9 mouse cellular contexts compared by ENCODE assay signal in genomic region chr4:133011821-133012775, GRCm38 (mm10). TPM values are rescaled to one million over a fixed set of nuclear protein-coding genes. Genes with fewer than 3 reads are reported as not detected.
A peak's percentile ranks its signal among the peaks of the same experiment; 100 is the strongest.
DNase-seq lines count a peak whose midpoint lies in the region; ATAC-seq and TF ChIP-seq lines count a peak whose summit lies in the region.
"Had no signal": no experiment of that assay in that cellular context is flagged by ENCODE, and none has a peak within 500 bp of the region (broad histone marks: within the 10 kb centered on the region; RNA-seq: fewer than 3 reads in every experiment).

No protein-coding gene starts in this region.

- TF ChIP-seq EP300 in MEL (IDR thresholded peaks at IDR 0.05; ENCODE audit: low read depth in 1 of 2, low read length in 2 of 2) = no peak

- peak overlapping the region; percentile 52 for H3K27ac ChIP-seq in MEL (ENCODE audit: control insufficient read depth, low read depth, low read length)
- peak overlapping the region; percentile 98 for H3K27ac ChIP-seq in embryonic facial prominence, embryonic 13.5 days
- peak overlapping the region; percentile 98 for H3K27ac ChIP-seq in heart, embryonic 13.5 days (replicated peaks)
- peak overlapping the region; percentile 94 for H3K27ac ChIP-seq in stomach, embryonic 14.5 days (ENCODE audit: low read length)

- H3K36me3 ChIP-seq in MEL (ENCODE audit: control insufficient read depth in 1 of 2, insufficient read depth in 2 of 2, low read length in 2 of 2) = peaks cover 0 to 3% of the 10 kb centered on the region in 2 experiments; a peak in 2 of 4 replicates
- H3K36me3 ChIP-seq in embryonic facial prominence, embryonic 13.5 days = no peaks in the 10 kb centered on the region
- H3K36me3 ChIP-seq in heart, embryonic 13.5 days = no peaks in the 10 kb centered on the region
- no peaks in the 10 kb centered on the region; the same call in 1 of the 2 replicates for H3K36me3 ChIP-seq in stomach, embryonic 14.5 days (ENCODE audit: control insufficient read depth, insufficient read depth, low read length)

- peaks cover 8 to 18% of the 10 kb centered on the region in 2 experiments; a peak in 3 of 4 replicates for H3K4me1 ChIP-seq in MEL (ENCODE audit: control insufficient read depth in 1 of 2, insufficient read depth in 2 of 2, low read length in 2 of 2)
- peaks cover 49% of the 10 kb centered on the region for H3K4me1 ChIP-seq in embryonic facial prominence, embryonic 13.5 days
- H3K4me1 ChIP-seq in heart, embryonic 13.5 days = peaks cover 72% of the 10 kb centered on the region
- peaks cover 47% of the 10 kb centered on the region for H3K4me1 ChIP-seq in stomach, embryonic 14.5 days (ENCODE audit: control insufficient read depth, insufficient read depth, low read length)

- peak; percentile 64 for DNase-seq in CD4-positive, CD25-positive, alpha-beta regulatory T cell, adult 2 months (ENCODE audit: low read depth, low spot score)
- DNase-seq in MEL (ENCODE audit: low read depth, low spot score) = no peak
- DNase-seq in kidney, postnatal 10 days = peak; percentile 85
- DNase-seq in layer of hippocampus, adult 11-12 months (ENCODE audit: low spot score) = no peak

- no peak for ATAC-seq in embryonic facial prominence, embryonic 13.5 days (ENCODE audit: insufficient number of reproducible peaks, insufficient read depth, low FRiP score, low TSS enrichment, low read depth)
- ATAC-seq in heart, embryonic 13.5 days (ENCODE audit: extremely low read depth, insufficient number of reproducible peaks, low FRiP score, low TSS enrichment) = 0 out of 2 replicates have a peak, but pooled peaks have one; percentile 4
- ATAC-seq in megakaryocyte progenitor cell, adult 5-6 weeks (replicated peaks; ENCODE audit: poor library complexity) = peak; percentile 5; the same call in 1 of the 2 replicates
- ATAC-seq in stomach, embryonic 14.5 days (ENCODE audit: insufficient number of reproducible peaks, insufficient read depth, low FRiP score, low read depth) = peak; percentile 11; the same call in 1 of the 2 replicates

- peak overlapping the region; percentile 73 for H3K9ac ChIP-seq in MEL (ENCODE audit: control insufficient read depth, low read depth, low read length, poor library complexity, severe bottlenecking)
- H3K9ac ChIP-seq in embryonic facial prominence, embryonic 13.5 days = peak overlapping the region; percentile 100
- H3K9ac ChIP-seq in heart, embryonic 13.5 days = peak overlapping the region; percentile 100
- H3K9ac ChIP-seq in stomach, embryonic 14.5 days (replicated peaks; ENCODE audit: low read depth, low read length) = peak overlapping the region; percentile 99

- H3K27me3 ChIP-seq in MEL (ENCODE audit: control insufficient read depth in 1 of 2, insufficient read depth in 2 of 2, low read length in 2 of 2) = no peaks in the 10 kb centered on the region
- peaks cover 17% of the 10 kb centered on the region for H3K27me3 ChIP-seq in embryonic facial prominence, embryonic 13.5 days
- H3K27me3 ChIP-seq in heart, embryonic 13.5 days (replicated peaks) = peaks cover 8% of the 10 kb centered on the region
- no peaks in the 10 kb centered on the region for H3K27me3 ChIP-seq in stomach, embryonic 14.5 days (ENCODE audit: control insufficient read depth, insufficient read depth, low read length)

- WGBS in embryonic facial prominence, embryonic 13.5 days = under 1% methylated on average over 51 of the region's 84 CpGs
- under 1% methylated on average over 59 of the region's 84 CpGs for WGBS in heart, embryonic 13.5 days
- WGBS in stomach, embryonic 14.5 days = under 1% methylated on average over 47 of the region's 84 CpGs

- TF ChIP-seq POLR2A in MEL (IDR thresholded peaks at IDR 0.05; ENCODE audit: control insufficient read depth in 1 of 2, insufficient read depth in 1 of 2, low read depth in 1 of 2, low read length in 2 of 2, poor library complexity in 1 of 2) = no peak

- H3K9me3 ChIP-seq in MEL (replicated peaks; ENCODE audit: insufficient read depth, low read length) = no peaks in the 10 kb centered on the region
- no peaks in the 10 kb centered on the region for H3K9me3 ChIP-seq in embryonic facial prominence, embryonic 13.5 days
- H3K9me3 ChIP-seq in heart, embryonic 13.5 days = no peaks in the 10 kb centered on the region
- no peaks in the 10 kb centered on the region for H3K9me3 ChIP-seq in stomach, embryonic 14.5 days (ENCODE audit: control insufficient read depth, low read depth, low read length)

- H3K79me2 ChIP-seq in MEL (ENCODE audit: control insufficient read depth, insufficient read depth, low read length, poor library complexity) = no peaks in the 10 kb centered on the region; the same call in 1 of the 2 replicates

- peak overlapping the region; percentile 94 for H3K4me2 ChIP-seq in embryonic facial prominence, embryonic 13.5 days
- H3K4me2 ChIP-seq in heart, embryonic 13.5 days = peak overlapping the region; percentile 73
- peak overlapping the region; percentile 90 for H3K4me2 ChIP-seq in stomach, embryonic 14.5 days (replicated peaks; ENCODE audit: low read depth, low read length)

- TF ChIP-seq CTCF in MEL (IDR thresholded peaks at IDR 0.05 in 2 of 3, conservative IDR thresholded peaks at IDR 0.05 in 1 of 3; ENCODE audit: control insufficient read depth in 1 of 3, insufficient read depth in 1 of 3, low read depth in 2 of 3, low read length in 3 of 3, poor library complexity in 1 of 3, severe bottlenecking in 1 of 3) = 0 out of 6 replicates have a peak, but pooled peaks of 1 of the 3 experiments have one; percentile 0

- no peak for TF ChIP-seq RAD21 in MEL (IDR thresholded peaks at IDR 0.05; ENCODE audit: low read depth, low read length)

- peak overlapping the region; percentile 78 to 85 for H3K4me3 ChIP-seq in MEL (ENCODE audit: control insufficient read depth in 1 of 2, insufficient read depth in 1 of 2, low read depth in 2 of 2, low read length in 2 of 2)
- peak overlapping the region; percentile 91 for H3K4me3 ChIP-seq in embryonic facial prominence, embryonic 13.5 days
- peak overlapping the region; percentile 98 for H3K4me3 ChIP-seq in heart, embryonic 13.5 days
- peak overlapping the region; percentile 96 for H3K4me3 ChIP-seq in stomach, embryonic 14.5 days (ENCODE audit: low read depth, low read length)

TF ChIP-seq in MEL, 35 proteins besides CTCF, POLR2A, EP300 and RAD21:
- TF ChIP-seq UBTF (IDR thresholded peaks at IDR 0.05; ENCODE audit: borderline replicate concordance, insufficient read depth, low read depth, low read length) = 0 out of 2 replicates have a peak, but pooled peaks have one; percentile 32
- TF ChIP-seq CHD1 (IDR thresholded peaks at IDR 0.05; ENCODE audit: low read depth, low read length) = no peak

RNA-seq across cellular contexts. Expression of gene Ahdc1, which starts 1.0 kb away (rescaled TPM):
- 2.5 and 2.9 TPM in 2 replicates for total RNA-seq in MEL (2012; rRNA removed)
- polyA plus RNA-seq in MEL (2012; ENCODE audit: insufficient read depth in 1 of 2, insufficient read length in 2 of 2, low read depth in 1 of 2, low replicate concordance in 2 of 2, missing spikeins in 1 of 2) = 1 to 10 TPM in 1 of 2 experiments, not detected in 1; 8.8 TPM
- polyA plus RNA-seq in embryonic facial prominence, embryonic 13.5 days (2015; fragmentation: Nextera tagmentation; extraction: Ambion mirVana) = 12.8 and 14.3 TPM in 2 replicates
- 6.5 and 6.9 TPM in 2 replicates for polyA plus RNA-seq in heart, embryonic 13.5 days (2015; fragmentation: Nextera tagmentation; extraction: Ambion mirVana)
- total RNA-seq in megakaryocyte progenitor cell, adult 5-6 weeks (2015) = 4.1 and 5.3 TPM in 2 replicates
- 0.81 and 3.8 TPM in 2 replicates for total RNA-seq in megakaryocyte progenitor cell, adult 5-6 weeks (2017)
- polyA plus RNA-seq in stomach, embryonic 14.5 days (2014; fragmentation: Nextera tagmentation; extraction: Ambion mirVana) = 10.3 and 10.7 TPM in 2 replicates

RNA-seq across cellular contexts. Expression of gene Fgr, which starts 38.2 kb away (rescaled TPM):
- total RNA-seq in MEL (2012; rRNA removed) = not detected in 2 replicates
- not detected for polyA plus RNA-seq in MEL (2012; ENCODE audit: insufficient read depth in 1 of 2, insufficient read length in 2 of 2, low read depth in 1 of 2, low replicate concordance in 2 of 2, missing spikeins in 1 of 2)
- 0.10 and 0.28 TPM in 2 replicates for polyA plus RNA-seq in embryonic facial prominence, embryonic 13.5 days (2015; fragmentation: Nextera tagmentation; extraction: Ambion mirVana)
- polyA plus RNA-seq in heart, embryonic 13.5 days (2015; fragmentation: Nextera tagmentation; extraction: Ambion mirVana) = 0.21 and 0.23 TPM in 2 replicates
- 3.2 and 3.4 TPM in 2 replicates for total RNA-seq in megakaryocyte progenitor cell, adult 5-6 weeks (2015)
- total RNA-seq in megakaryocyte progenitor cell, adult 5-6 weeks (2017) = 2.5 and 3.0 TPM in 2 replicates
- polyA plus RNA-seq in stomach, embryonic 14.5 days (2014; fragmentation: Nextera tagmentation; extraction: Ambion mirVana) = 0.13 and 0.19 TPM in 2 replicates
- total RNA-seq: gastrocnemius, adult 8-10 months had no signal

Comparison
In these comparisons a context has a peak if more than half of its experiments do, and no peak if none do; other contexts are left out.
1. DNase-seq: peak in CD4-positive, CD25-positive, alpha-beta regulatory T cell, adult 2 months (single experiment) and kidney, postnatal 10 days (single experiment); none in MEL (single experiment) and layer of hippocampus, adult 11-12 months (single experiment).
2. Peak in every context shown above with its lines, with median percentiles within 50 percentile points of each other: H3K27ac ChIP-seq, H3K4me3 ChIP-seq, H3K9ac ChIP-seq and H3K4me2 ChIP-seq.